10 mouse cellular contexts compared by ENCODE assay signal in the genomic region with DNA sequence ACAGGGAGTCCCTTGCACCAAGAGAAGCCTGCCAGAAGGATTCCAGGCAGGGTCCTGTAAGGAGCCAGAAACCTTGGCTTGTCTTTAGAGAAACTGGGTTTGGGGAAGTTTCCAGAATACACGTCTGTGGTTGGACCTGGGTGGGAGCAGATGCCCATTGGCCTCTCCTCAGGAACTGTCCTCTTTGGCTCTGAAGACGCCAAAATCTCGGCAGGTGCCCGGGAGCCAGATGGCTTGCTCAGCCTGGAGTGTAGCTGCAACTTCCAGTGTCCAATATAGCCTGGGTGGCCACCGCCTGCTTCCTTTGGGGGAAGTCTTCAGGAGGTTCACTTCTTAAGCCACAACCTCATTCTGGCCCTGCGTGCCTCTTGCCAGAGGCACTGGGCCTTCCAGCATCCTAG. TPM values are rescaled to one million over a fixed set of nuclear protein-coding genes. Genes with fewer than 3 reads are reported as not detected.
DNase-seq lines count a peak whose midpoint lies in the region; ATAC-seq lines count a peak whose summit lies in the region.
"Had no signal": no experiment of that assay in that cellular context is flagged by ENCODE, and none has a peak within 500 bp of the region (broad histone marks: within the 10 kb centered on the region; RNA-seq: fewer than 3 reads in every experiment).

No protein-coding gene starts in this region.

- H3K4me3 ChIP-seq in forebrain, embryonic 14.5 days (ENCODE audit: low read depth, low read length): no peak overlapping the region
- no peak overlapping the region for H3K4me3 ChIP-seq in limb, embryonic 13.5 days
- H3K4me3 ChIP-seq: heart, adult 2 months had no signal

- peaks cover 9% of the 10 kb centered on the region; the same call in 1 of the 2 replicates for H3K4me1 ChIP-seq in forebrain, embryonic 14.5 days (ENCODE audit: control insufficient read depth, insufficient read depth, low read length)
- H3K4me1 ChIP-seq in limb, embryonic 13.5 days: peaks cover 65% of the 10 kb centered on the region

- ATAC-seq in forebrain, embryonic 14.5 days: peak; percentile 8
- ATAC-seq in limb, embryonic 13.5 days (ENCODE audit: low FRiP score, low read depth): no peak; the same call in 1 of the 2 replicates
- ATAC-seq in activated CD4-positive, CD25-positive, alpha-beta regulatory T cell, adult 4 months: no peak

- H3K36me3 ChIP-seq in forebrain, embryonic 14.5 days (ENCODE audit: control insufficient read depth, insufficient read depth, low read length): peaks cover 34% of the 10 kb centered on the region
- peaks cover 41% of the 10 kb centered on the region for H3K36me3 ChIP-seq in limb, embryonic 13.5 days

- 37% methylated on average over 6 of the region's 6 CpGs for WGBS in forebrain, embryonic 14.5 days
- WGBS in limb, embryonic 13.5 days: 36% methylated on average over 6 of the region's 6 CpGs

- H3K9me3 ChIP-seq in forebrain, embryonic 14.5 days (replicated peaks; ENCODE audit: control insufficient read depth, low read length): no peaks in the 10 kb centered on the region
- no peaks in the 10 kb centered on the region for H3K9me3 ChIP-seq in limb, embryonic 13.5 days

- peak; percentile 44 for DNase-seq in layer of hippocampus, adult 11-12 months (ENCODE audit: low spot score)
- DNase-seq in layer of hippocampus, postnatal 36 days: no peak
- peak; percentile 97 for DNase-seq in cerebellum, adult 11-12 months
- DNase-seq in forebrain, embryonic 14.5 days (ENCODE audit: low spot score): no peak
- DNase-seq in right cerebral cortex, postnatal 4 days: peak; percentile 40
- DNase-seq in adrenal gland, postnatal 36 days: no peak

- H3K4me2 ChIP-seq in forebrain, embryonic 14.5 days (ENCODE audit: low read length): peak overlapping the region; percentile 73
- peak overlapping the region; percentile 72 for H3K4me2 ChIP-seq in limb, embryonic 13.5 days (replicated peaks)

- H3K27ac ChIP-seq in forebrain, embryonic 14.5 days (ENCODE audit: low read depth, low read length): no peak overlapping the region
- H3K27ac ChIP-seq in limb, embryonic 13.5 days: no peak overlapping the region
- H3K27ac ChIP-seq: heart, adult 2 months had no signal

- no peak overlapping the region for H3K9ac ChIP-seq in forebrain, embryonic 14.5 days (ENCODE audit: low read length)
- H3K9ac ChIP-seq in limb, embryonic 13.5 days: no peak overlapping the region

- H3K27me3 ChIP-seq in forebrain, embryonic 14.5 days (replicated peaks; ENCODE audit: control insufficient read depth, insufficient read depth, low read length): peaks cover 41% of the 10 kb centered on the region
- H3K27me3 ChIP-seq in limb, embryonic 13.5 days: peaks cover 45% of the 10 kb centered on the region
- H3K27me3 ChIP-seq: Patski had no signal

RNA-seq across cellular contexts. Expression of a gene that starts 0.3 kb away (rescaled TPM):
- total RNA-seq in layer of hippocampus, postnatal 36 days (2021): 100 to 1,000 TPM in 1 of 2 experiments, 10 to 100 TPM in 1; 96.4 to 117 TPM
- 2.2 and 4.2 TPM in 2 replicates for polyA plus RNA-seq in forebrain, embryonic 14.5 days (2014; fragmentation: Nextera tagmentation; extraction: Ambion mirVana)
- 0.85 and 1.0 TPM in 2 replicates for polyA plus RNA-seq in limb, embryonic 13.5 days (2015; fragmentation: Nextera tagmentation; extraction: Ambion mirVana)
- total RNA-seq in adrenal gland, postnatal 36 days (2021): 1 to 10 TPM in 1 of 2 experiments, under 1 TPM in 1; 0.73 to 1.3 TPM
- under 1 TPM in 1 of 2 experiments, not detected in 1; 0.07 TPM for polyA plus RNA-seq in activated CD4-positive, CD25-positive, alpha-beta regulatory T cell, adult 4 months (2017; shearing (Covaris generic))

RNA-seq across cellular contexts. Expression of a gene that starts 6.9 kb away (rescaled TPM):
- total RNA-seq in layer of hippocampus, postnatal 36 days (2021): 10 to 100 TPM; 62.5 to 68.3 TPM
- polyA plus RNA-seq in forebrain, embryonic 14.5 days (2014; fragmentation: Nextera tagmentation; extraction: Ambion mirVana): 168 and 216 TPM in 2 replicates
- polyA plus RNA-seq in limb, embryonic 13.5 days (2015; fragmentation: Nextera tagmentation; extraction: Ambion mirVana): 163 and 177 TPM in 2 replicates
- 10 to 100 TPM; 54.3 to 64.6 TPM for total RNA-seq in adrenal gland, postnatal 36 days (2021)
- polyA plus RNA-seq in activated CD4-positive, CD25-positive, alpha-beta regulatory T cell, adult 4 months (2017; shearing (Covaris generic)): 10 to 100 TPM; 55.3 to 61.6 TPM

RNA-seq across cellular contexts. Expression of a gene that starts 7.3 kb away (rescaled TPM):
- total RNA-seq in layer of hippocampus, postnatal 36 days (2021): 1 to 10 TPM; 3.1 to 3.2 TPM
- 0.84 and 2.2 TPM in 2 replicates for polyA plus RNA-seq in forebrain, embryonic 14.5 days (2014; fragmentation: Nextera tagmentation; extraction: Ambion mirVana)
- polyA plus RNA-seq in limb, embryonic 13.5 days (2015; fragmentation: Nextera tagmentation; extraction: Ambion mirVana): 4.9 and 5.8 TPM in 2 replicates
- 1 to 10 TPM; 1.5 to 3.1 TPM for total RNA-seq in adrenal gland, postnatal 36 days (2021)
- polyA plus RNA-seq in activated CD4-positive, CD25-positive, alpha-beta regulatory T cell, adult 4 months (2017; shearing (Covaris generic)): under 1 TPM; 0.40 to 0.91 TPM

RNA-seq across cellular contexts. Expression of a gene that starts 24.3 kb away (rescaled TPM):
- 100 to 1,000 TPM; 200 to 212 TPM for total RNA-seq in layer of hippocampus, postnatal 36 days (2021)
- 369 and 370 TPM in 2 replicates for polyA plus RNA-seq in forebrain, embryonic 14.5 days (2014; fragmentation: Nextera tagmentation; extraction: Ambion mirVana)
- polyA plus RNA-seq in limb, embryonic 13.5 days (2015; fragmentation: Nextera tagmentation; extraction: Ambion mirVana): 330 TPM in 2 replicates
- 100 to 1,000 TPM; 276 to 288 TPM for total RNA-seq in adrenal gland, postnatal 36 days (2021)
- polyA plus RNA-seq in activated CD4-positive, CD25-positive, alpha-beta regulatory T cell, adult 4 months (2017; shearing (Covaris generic)): 100 to 1,000 TPM; 290 to 402 TPM

RNA-seq across cellular contexts. Expression of a gene that starts 26.4 kb away (rescaled TPM):
- total RNA-seq in layer of hippocampus, postnatal 36 days (2021): 100 to 1,000 TPM; 142 to 155 TPM
- polyA plus RNA-seq in forebrain, embryonic 14.5 days (2014; fragmentation: Nextera tagmentation; extraction: Ambion mirVana): 47.9 and 55.0 TPM in 2 replicates
- polyA plus RNA-seq in limb, embryonic 13.5 days (2015; fragmentation: Nextera tagmentation; extraction: Ambion mirVana): 76.9 and 83.8 TPM in 2 replicates
- 10 to 100 TPM; 85.4 to 97.5 TPM for total RNA-seq in adrenal gland, postnatal 36 days (2021)
- 10 to 100 TPM; 16.1 to 19.8 TPM for polyA plus RNA-seq in activated CD4-positive, CD25-positive, alpha-beta regulatory T cell, adult 4 months (2017; shearing (Covaris generic))

Comparison
In these comparisons a context has a peak if more than half of its experiments do, and no peak if none do; other contexts are left out.
1. DNase-seq: peak in layer of hippocampus, adult 11-12 months (single experiment), cerebellum, adult 11-12 months (single experiment) and right cerebral cortex, postnatal 4 days (single experiment); none in layer of hippocampus, postnatal 36 days (0 of 2), forebrain, embryonic 14.5 days (single experiment) and adrenal gland, postnatal 36 days (0 of 2).